Mouse (Mus musculus) left cerebral cortex, adult 11 months (tissue): ENCODE results near the gene Lrfn1.

Experiments used
- DNase-seq: peaks from one replicate; pipeline ENCODE4 v3.0.0; 2022; ENCODE audit warnings: low spot score

Gene Lrfn1

GRCm38 (mm10) chr7:28511441-28511840 lies 59.7 kb downstream of the Lrfn1 start:
- no peak for DNase-seq
